Mouse (Mus musculus): Measurements from ENCODE around the gene Azgp1.
"Not testable (repeated sequence)": the region's sequence is repeated elsewhere in the genome, so short reads cannot be mapped to it uniquely, and the experiment has no call there.

The Azgp1 gene

DNA sequence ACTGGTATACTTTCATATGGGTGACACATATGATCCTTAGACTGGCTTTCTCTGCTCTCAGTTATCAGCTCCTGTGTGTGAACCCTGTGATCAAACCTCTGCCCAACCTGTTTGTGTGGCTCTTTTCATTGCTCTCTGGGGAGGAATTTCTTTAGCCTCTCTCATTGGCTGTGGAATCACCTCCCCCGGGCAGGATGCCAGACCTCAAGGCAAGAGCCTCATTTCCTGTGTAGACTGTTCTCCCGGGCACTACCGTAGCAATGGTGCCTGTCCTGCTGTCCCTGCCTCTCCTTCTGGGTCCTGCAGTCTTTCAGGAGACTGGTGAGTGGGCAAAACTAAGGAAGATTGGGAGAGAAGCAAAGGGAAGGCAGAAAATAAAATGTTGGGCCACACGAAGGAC, at the start of gene Azgp1:
Azgp1 (plus strand) TSS at position 221 of the 400 bp plus-strand sequence.
- DNase-seq: no peak

GRCm38 (mm10) chr5:137933934-137934333, 47.4 kb upstream of the Azgp1 start:
- not testable (repeated sequence) for DNase-seq

DNA sequence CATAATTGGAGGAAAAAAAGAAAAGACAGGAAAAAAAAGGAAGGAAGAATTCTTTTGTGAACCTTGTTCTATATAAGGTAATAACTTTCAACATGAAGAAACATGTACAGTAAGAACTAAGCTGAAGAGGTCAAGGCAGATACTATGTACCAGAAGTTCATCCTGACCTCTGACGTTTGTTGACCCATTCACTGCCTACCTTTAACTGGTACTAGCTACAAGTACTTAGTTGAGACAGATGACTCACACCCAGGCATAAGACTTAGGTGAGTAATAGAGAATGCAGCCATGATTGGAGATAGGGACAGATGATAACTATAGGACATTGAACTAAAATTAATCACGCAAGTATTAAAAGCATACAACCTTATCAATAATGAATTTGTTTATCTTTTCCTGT, 44.8 kb upstream of the Azgp1 start:
- no peak for DNase-seq

DNA sequence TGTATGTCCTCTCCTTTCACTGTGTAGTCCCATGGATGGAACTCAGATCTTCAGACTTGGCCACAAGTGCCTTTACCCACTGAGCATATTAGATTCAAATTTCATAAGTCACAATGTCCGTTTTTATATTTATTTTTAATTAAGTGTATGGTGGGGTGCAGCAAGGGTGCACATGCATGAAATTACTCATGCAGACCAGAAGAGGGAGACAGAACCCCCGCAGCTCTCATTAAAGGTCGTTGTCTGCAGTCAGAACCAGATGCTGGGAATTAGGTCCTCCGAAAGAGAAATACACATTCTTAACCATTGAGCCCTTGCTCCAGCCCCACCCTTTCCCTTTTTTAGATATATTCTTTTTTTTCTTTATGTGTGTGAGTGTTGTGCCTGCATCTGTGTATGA, 44.1 kb upstream of the Azgp1 start:
- DNase-seq: no peak

DNA sequence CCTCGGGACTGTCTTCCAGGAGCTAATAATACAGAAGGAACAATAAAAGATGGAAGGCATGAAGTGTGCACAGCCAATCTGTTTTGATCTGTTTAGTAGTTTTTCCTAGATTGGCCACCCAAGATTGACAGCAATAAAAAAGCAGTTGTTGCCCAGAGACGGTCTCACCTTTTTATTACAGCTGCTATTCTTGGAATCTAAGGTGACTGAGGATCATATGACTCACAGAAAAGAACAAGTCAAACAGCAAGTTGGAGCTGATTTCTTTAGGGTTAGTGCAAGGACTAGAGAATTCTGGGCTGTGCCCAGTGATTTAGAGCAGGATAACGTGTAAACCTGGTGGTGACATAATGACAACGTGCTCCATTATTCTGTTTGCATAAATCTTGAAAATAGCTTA, 40.4 kb upstream of the Azgp1 start:
- DNase-seq: no peak

- no peak for DNase-seq
Measured at GRCm38 (mm10) chr5:137943133-137943532, 38.2 kb upstream of the Azgp1 start.

DNA sequence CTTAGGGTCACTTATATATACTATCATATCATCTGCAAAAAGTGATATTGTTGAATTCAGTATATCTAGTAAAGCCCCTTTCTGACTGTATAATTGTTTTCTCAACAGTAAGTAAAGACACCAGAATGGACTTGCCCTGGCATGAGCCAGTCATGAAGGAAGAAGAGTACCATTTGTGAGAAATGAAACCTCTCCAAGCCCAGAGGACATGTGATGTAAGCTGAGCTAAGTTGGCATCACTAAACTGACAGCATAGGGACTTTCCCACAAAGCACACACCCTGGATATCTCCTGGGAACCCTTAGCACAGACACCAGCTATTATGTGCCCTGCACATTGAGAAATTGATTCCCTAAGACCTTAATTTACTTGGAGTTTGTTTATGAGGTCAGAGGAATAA, 34.0 kb upstream of the Azgp1 start:
- DNase-seq: no peak

- peak; percentile 12 for DNase-seq
Measured at GRCm38 (mm10) chr5:137951218-137951617, 30.1 kb upstream of the Azgp1 start.

DNA sequence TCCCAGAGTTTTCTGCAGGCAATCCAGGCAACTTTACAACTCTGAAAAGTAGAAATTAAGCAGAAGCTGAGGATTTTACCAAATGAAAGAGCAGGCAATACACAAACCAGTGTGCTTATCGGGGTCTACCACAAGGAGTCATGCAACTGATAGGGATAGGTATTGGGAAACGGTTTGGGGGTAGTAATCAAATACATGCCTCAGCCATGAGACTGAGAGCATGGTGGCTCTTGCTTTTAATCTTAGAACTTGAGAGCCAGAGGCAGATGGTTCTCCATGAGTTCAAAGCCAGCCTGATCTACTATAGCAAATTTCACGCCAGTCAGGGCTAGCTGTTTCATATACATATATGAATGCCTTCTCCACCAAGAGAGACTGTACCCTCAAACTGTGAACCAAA, 24.9 kb upstream of the Azgp1 start:
- DNase-seq: no peak

- DNase-seq: peak; percentile 15
Measured at GRCm38 (mm10) chr5:137962945-137963344, 18.4 kb upstream of the Azgp1 start, which contains the start of gene Gjc3. Gjc3 (minus strand) TSS chr5:137963098.

GRCm38 (mm10) chr5:137966492-137966891, 14.8 kb upstream of the Azgp1 start:
- DNase-seq: peak; percentile 31

GRCm38 (mm10) chr5:137973161-137973560, 8.2 kb upstream of the Azgp1 start:
- DNase-seq: no peak

- DNase-seq: peak; percentile 4
Measured at GRCm38 (mm10) chr5:137973738-137974137, 7.6 kb upstream of the Azgp1 start.

GRCm38 (mm10) chr5:137974724-137975123, 6.6 kb upstream of the Azgp1 start:
- no peak for DNase-seq

- no peak for DNase-seq
Measured at GRCm38 (mm10) chr5:137975434-137975833, 5.9 kb upstream of the Azgp1 start.

DNA sequence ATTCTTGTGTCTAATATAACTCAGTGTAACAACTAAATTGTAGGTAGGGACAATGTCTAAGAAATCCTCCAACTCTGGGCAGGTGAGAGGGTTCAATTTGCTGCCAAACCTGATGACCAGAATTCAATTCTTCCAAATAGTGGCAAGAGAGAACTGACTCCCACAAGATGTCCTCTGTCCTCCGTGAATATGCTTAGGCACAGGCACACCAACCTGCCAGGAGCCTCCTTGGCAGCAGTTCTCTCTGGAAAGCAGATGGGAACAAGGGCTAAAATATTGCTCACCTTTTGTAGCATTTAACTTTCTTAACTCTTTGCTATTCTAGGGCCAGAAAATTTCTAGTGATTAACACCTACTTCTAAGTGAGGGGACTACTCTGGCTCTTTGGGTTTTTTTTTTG, 4.0 kb upstream of the Azgp1 start:
- no peak for DNase-seq

DNA sequence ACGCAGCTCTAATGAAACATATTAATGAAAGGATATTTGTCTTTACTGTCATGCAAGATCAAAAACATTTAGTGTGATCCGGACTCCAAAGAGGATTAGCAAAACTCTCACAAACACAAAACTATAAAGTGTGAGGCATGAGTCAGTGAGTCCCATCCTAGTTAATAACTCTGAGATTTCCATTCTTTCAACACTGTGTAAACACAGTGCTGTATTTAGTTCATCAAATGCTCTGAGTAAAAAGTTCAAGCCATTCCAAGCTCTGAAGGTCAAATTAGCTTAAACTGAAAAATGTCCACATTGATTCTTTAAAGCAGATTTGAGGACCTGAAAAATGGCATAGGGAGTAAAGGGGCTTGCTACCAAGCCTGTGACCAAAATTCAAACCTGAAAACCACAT, 2.2 kb upstream of the Azgp1 start:
- DNase-seq: no peak

DNA sequence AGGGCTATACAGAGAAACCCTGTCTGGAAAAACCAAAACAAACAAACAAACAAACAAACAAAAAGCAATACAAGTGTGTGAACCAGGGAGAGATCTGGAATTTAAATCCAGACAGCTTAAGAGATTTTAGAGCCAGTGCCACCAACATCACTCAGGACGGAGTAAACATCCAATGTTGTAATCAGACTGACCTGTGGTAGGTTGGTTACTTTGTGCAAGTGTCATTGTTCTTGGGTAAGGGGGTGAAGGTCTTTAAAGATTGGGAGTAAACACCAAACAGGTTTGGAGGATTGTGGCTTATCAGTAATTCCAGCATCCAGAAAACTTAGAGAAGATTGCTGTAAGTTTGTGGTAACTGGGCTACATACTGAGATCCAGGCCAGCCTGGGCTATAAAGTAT, 5.0 kb downstream of the Azgp1 start:
- no peak for DNase-seq

- no peak for DNase-seq
Measured at GRCm38 (mm10) chr5:138009437-138009836, 28.1 kb downstream of the Azgp1 start.

DNA sequence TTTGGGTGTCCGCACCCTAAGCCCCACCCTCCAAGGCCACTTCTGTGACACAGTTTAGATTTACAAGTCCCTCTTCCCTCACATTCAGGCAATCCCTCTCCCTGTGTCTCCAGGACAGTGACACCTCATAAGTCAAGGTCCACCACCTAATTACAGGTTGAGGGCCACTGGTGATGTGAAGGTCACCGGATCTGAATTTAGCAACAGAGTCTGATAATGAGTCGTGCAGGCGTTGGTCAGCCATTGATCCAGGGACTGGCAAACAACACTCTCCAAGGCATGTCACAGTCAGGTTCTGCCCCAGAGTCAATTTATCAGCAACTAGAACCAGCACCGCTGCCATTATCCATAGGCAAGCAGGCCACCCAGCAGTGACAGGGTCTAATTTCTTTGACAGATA, 31.1 kb downstream of the Azgp1 start:
- no peak for DNase-seq

- no peak for DNase-seq
Measured at GRCm38 (mm10) chr5:138016530-138016929, 35.2 kb downstream of the Azgp1 start.

DNA sequence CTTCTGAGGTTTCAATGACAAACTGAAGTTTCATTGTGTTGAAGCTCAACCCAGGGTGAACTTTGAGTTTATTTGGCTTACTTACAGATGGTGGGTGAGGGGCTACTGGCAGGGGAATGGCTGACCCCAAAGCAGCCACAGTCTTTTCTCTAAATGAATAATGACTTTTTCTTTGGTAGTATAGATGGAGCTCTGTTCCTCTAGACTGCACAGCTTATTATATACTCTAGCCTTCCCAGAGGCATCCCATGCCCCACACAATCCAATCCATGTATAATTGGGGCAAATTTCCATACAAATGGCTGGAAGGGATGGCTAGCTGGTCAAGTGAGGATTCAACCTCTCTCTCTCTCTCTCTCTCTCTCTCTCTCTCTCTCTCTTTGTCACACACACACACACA, 35.7 kb downstream of the Azgp1 start:
- no peak for DNase-seq

DNA sequence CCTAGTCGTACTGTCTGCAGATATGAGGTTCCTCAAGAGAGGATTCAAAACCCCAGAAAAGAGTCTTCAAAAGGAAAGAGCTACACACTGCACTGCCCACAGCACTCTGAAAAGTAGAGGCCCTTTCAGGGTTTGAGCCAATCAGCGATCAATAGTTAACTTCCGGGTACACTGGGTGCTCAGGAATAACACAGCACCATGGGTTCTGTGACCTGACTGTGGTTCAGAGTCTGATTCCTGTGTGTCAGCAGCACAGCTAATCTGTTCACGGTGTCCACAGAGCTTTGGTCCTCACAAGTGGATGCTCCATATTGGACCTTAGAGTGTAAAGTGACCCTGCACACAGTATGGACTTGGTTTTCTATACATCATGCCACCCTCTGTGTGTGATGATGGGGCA, 38.3 kb downstream of the Azgp1 start:
- DNase-seq: not testable (repeated sequence)

GRCm38 (mm10) chr5:138020961-138021479, 39.7 kb downstream of the Azgp1 start, which contains the start of the genes Smok3a and Smok3b:
Smok3a (plus strand) TSS chr5:138021261.
Smok3b (plus strand) TSS chr5:138021429.
- not testable (repeated sequence) for DNase-seq
